Mouse (Mus musculus) olfactory bulb, adult 2 months (tissue): Measurements from ENCODE around the gene Gprin2. TPM values are rescaled to one million over a fixed set of nuclear protein-coding genes. Genes with fewer than 3 reads are reported as not detected.

ENCODE experiments used
- H3K27ac ChIP-seq: fragments of 200-500 bp; 2 replicates; pipeline ENCODE4 v1.5.1; 2012; ENCODE audit warnings: low read depth, low read length; ENCODE audit not compliant: insufficient read depth
- H3K4me1 ChIP-seq: fragments of 200-500 bp; 2 replicates; pipeline ENCODE4 v1.6.1; 2012; ENCODE audit warnings: low read length; ENCODE audit not compliant: control insufficient read depth, insufficient read depth
- H3K4me3 ChIP-seq: fragments of 200-500 bp; 2 replicates; pipeline ENCODE4 v1.5.1; 2012; ENCODE audit warnings: mild to moderate bottlenecking, low read depth, low read length, moderate library complexity; ENCODE audit not compliant: insufficient read depth
- CTCF ChIP-seq: fragments of 200-500 bp; IDR thresholded peaks from 2 replicates; pipeline ENCODE4 v1.5.1; 2012; ENCODE audit warnings: low read depth, mild to moderate bottlenecking, low read length, moderate library complexity; ENCODE audit not compliant: insufficient read depth
- POLR2A ChIP-seq: fragments of 200-500 bp; IDR thresholded peaks from 2 replicates; pipeline ENCODE4 v1.6.1; 2012; ENCODE audit warnings: mild to moderate bottlenecking, low read depth, low read length, moderate library complexity; ENCODE audit not compliant: insufficient read depth
- WGBS: fragments of 180-500 bp; shearing (Covaris S2); methylation state at CpG from one replicate; pipeline ENCODE4 v1.1.7; 2018; 5-methylcytosine and 5-hydroxymethylcytosine counted together
- polyA plus RNA-seq: library from polyadenylated mRNA; stranded (reverse); fragments of >200 nt; gene quantifications from 2 replicates; pipeline ENCODE4 v1.2.4, GENCODE M21; 2012; ENCODE audit warnings: low replicate concordance; ENCODE audit not compliant: missing spikeins, insufficient read depth, insufficient read length

Gprin2 gene
- polyA plus RNA-seq, 1 experiment = not detected

DNA sequence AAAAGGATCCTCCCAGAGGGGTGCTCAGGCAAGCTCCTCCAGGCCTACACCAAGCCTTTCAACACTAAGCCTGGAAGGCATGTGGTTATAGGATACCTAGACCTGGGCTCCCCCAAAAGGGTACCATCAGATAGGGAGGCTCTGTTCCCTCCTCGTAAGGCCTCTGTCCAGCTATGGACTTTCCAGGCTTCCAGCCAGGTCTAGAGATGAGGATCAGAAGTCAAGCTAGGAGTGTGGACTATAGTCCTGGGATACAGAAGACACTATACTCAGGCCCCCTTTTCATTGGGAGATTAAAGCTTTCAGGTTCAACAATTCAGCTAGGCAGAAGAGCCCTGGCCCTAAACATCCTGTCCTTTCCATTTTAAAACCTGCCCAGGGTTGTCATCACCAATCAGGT lies 18.4 kb downstream of the Gprin2 start:
- no peak for TF ChIP-seq CTCF
- no peaks in the 10 kb centered on the region for H3K4me1 ChIP-seq
- WGBS = 89% methylated on average over 1 of the region's 1 CpGs
- no peak overlapping the region for H3K4me3 ChIP-seq
- H3K27ac ChIP-seq = no peak overlapping the region

DNA sequence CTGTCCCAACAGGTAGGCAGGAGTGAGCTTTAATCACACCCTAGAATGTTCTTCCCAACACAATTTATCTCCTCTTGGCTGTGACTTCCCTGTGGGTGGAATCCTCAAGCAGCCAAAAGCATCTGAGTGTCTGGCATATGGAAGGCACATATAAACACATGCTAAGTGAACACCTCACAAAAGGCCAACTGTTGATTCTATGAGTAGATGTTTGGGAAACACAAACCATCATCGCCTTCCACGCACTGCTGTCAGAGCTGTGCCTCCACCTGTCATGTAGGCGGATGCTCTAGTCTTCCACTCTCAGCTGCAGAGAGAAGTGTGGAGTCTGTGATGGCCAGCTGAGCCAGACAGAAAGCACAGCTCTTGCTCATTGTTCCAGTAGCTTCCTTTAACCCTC lies 22.1 kb downstream of the Gprin2 start:
- no peak overlapping the region for H3K27ac ChIP-seq
- H3K4me1 ChIP-seq = no peaks in the 10 kb centered on the region
- H3K4me3 ChIP-seq = no peak overlapping the region
- TF ChIP-seq POLR2A (no peak), CTCF (no peak)
- WGBS = 86% methylated on average over 3 of the region's 3 CpGs

DNA sequence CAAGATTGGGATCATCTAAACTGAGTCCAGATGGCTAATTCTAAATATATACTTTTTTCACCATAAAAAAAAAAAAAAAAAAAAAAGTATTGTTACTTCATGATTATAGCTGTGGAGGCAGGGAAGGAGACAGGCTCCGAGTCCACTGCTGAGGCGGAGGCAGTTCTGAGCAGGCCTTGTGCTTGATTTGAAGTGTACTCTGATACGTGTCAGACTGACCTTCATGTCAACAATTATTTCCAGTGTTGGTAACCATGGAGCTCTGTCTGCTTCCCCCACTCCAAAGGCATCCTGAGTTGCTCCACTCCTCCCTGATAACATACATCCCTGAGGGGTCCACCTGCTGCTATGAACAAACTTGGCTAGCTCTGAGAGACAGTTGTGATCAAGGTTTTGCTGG lies 30.3 kb downstream of the Gprin2 start:
- Histone ChIP-seq H3K4me3 (no peak overlapping the region), H3K4me1 (no peaks in the 10 kb centered on the region), H3K27ac (no peak overlapping the region)
- TF ChIP-seq CTCF (no peak), POLR2A (no peak)
- WGBS = 92% methylated on average over 3 of the region's 3 CpGs

DNA sequence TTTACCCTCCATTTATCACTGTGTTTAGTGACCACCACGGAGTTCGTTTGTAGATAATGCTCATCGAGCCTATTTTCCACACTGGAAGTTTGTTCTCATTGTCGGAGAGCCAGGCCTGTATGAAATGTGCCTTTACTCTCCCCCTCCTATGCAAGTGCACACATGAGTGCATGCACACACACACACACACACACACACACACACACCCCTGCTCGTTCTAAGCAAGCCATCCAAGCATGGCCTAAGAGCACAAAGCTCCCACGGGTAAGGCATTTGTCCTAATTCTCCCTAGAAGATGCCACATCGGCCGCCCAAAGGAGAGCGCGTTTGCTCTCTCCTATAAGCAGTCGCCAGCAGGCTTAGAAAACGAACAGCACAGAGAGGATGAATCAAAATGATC lies 45.7 kb downstream of the Gprin2 start:
- H3K27ac ChIP-seq = no peak overlapping the region
- WGBS = 63% methylated on average over 12 of the region's 12 CpGs
- TF ChIP-seq CTCF (no peak), POLR2A (no peak)
- peaks cover 5% of the 10 kb centered on the region; the same call in 1 of the 2 replicates for H3K4me1 ChIP-seq
- no peak overlapping the region for H3K4me3 ChIP-seq

DNA sequence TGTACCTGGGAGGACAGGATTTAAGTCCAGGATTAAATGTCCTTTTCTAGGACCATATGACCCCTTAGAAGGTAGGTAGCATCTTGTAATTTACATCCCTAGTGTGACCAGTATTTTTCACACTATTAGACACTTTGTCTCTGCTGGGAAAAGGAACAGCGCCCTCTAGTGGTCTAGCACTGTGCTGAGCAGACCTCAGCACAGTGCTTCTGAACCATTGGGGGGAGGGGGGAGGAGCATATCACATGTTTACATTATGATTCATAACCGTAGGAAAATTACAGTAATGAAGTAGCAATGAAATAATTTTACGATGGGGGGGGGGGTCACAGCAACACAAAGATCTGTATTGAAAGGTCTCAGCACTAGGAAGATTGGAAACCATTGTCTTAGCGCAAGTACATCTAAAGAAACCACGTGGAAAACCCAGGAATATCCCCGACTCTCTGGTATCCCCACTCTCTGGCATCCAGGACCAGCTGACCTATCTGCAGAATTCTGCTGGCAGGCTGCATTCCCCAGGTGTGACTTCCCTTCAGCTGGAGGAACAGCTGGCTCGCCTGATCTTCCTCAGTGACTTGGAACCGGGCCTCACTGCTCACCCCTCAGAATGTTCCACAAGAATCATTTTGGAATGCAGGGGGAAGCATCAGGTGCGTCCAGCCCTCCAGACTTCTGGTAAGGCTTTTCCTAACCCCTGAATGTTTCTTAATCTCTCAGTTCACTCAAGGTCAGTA lies 46.7 kb downstream of the Gprin2 start:
- Histone ChIP-seq H3K27ac (no peak overlapping the region), H3K4me1 (peaks cover 5% of the 10 kb centered on the region; the same call in 1 of the 2 replicates), H3K4me3 (no peak overlapping the region)
- TF ChIP-seq CTCF (0 out of 2 replicates have a peak, but pooled peaks have one; percentile 29), POLR2A (no peak)
- 62% methylated on average over 9 of the region's 9 CpGs for WGBS

DNA sequence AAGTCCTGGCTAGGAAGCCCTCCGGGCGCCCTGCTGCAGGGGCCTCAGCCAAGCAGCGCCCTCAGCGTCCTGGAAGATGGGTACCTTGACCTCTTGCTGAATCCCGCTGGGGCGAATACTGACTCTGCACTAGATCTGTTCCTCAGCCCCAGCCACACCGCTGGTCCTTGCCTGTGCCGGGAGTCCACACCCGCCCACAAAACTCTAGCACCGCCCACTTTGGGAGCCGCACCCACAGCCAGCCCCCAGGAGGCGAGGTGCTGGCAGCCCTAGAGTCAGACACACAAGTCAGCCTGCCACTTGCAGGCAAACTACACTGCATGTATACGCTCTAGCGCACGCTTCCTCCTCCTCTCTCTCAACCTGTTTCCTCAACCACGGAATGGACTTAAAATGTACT lies 49.1 kb downstream of the Gprin2 start, which contains the start of gene Npy4r:
Gene Npy4r (minus strand): TSS at position 148 of the 400 bp plus-strand sequence.
- Histone ChIP-seq H3K4me3 (no peak within 1 kb of the TSS), H3K27ac (no peak within 1 kb of the TSS), H3K4me1 (peaks cover 5% of the 10 kb centered on the region; the same call in 1 of the 2 replicates)
- TF ChIP-seq CTCF (no peak), POLR2A (no peak)
- 21% methylated on average over 16 of the region's 16 CpGs for WGBS

DNA sequence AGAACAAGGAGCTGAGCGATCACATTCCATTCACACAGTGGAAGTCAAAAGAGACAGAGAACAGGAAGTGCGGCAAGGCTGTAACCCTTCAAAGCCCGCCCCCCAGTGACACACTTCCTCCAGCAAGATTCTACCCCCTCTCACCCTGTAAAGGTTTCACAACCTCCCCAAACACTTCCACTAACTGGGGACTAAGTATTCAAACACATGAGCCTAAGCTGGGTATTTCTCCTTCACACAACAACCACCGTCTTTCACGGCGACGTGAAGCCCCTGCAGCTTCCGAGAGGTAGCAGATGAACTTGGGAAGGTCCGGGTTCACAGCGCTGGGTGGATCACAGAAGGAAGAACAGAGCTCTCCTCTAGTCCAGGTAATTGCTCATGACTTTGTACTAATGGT lies 58.5 kb downstream of the Gprin2 start:
- TF ChIP-seq CTCF = no peak
- TF ChIP-seq POLR2A = no peak
- no peak overlapping the region for H3K4me3 ChIP-seq
- no peaks in the 10 kb centered on the region for H3K4me1 ChIP-seq
- WGBS = 92% methylated on average over 10 of the region's 10 CpGs
- no peak overlapping the region for H3K27ac ChIP-seq

DNA sequence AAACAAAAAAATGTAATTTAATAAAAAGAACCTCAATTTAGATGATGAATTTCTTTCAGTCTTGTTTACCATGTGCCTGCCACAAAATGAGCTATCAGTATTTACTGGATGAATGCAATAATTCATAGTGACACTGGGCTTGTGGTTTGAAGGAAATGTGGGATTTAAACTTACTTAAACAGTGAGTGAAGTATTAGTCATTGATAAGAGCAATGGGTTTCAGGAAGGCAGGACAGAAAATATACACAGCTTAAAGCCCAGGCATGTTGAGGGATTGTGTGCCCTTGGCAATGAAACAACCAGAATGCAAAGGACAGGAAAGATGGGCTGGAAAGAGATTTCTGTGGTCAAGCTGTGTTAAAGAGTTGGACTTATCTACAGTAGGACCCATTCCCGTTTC lies 59.1 kb downstream of the Gprin2 start:
- TF ChIP-seq POLR2A (no peak), CTCF (no peak)
- no peak overlapping the region for H3K27ac ChIP-seq
- 95% methylated on average over 1 of the region's 1 CpGs for WGBS
- H3K4me3 ChIP-seq = no peak overlapping the region
- H3K4me1 ChIP-seq = no peaks in the 10 kb centered on the region

DNA sequence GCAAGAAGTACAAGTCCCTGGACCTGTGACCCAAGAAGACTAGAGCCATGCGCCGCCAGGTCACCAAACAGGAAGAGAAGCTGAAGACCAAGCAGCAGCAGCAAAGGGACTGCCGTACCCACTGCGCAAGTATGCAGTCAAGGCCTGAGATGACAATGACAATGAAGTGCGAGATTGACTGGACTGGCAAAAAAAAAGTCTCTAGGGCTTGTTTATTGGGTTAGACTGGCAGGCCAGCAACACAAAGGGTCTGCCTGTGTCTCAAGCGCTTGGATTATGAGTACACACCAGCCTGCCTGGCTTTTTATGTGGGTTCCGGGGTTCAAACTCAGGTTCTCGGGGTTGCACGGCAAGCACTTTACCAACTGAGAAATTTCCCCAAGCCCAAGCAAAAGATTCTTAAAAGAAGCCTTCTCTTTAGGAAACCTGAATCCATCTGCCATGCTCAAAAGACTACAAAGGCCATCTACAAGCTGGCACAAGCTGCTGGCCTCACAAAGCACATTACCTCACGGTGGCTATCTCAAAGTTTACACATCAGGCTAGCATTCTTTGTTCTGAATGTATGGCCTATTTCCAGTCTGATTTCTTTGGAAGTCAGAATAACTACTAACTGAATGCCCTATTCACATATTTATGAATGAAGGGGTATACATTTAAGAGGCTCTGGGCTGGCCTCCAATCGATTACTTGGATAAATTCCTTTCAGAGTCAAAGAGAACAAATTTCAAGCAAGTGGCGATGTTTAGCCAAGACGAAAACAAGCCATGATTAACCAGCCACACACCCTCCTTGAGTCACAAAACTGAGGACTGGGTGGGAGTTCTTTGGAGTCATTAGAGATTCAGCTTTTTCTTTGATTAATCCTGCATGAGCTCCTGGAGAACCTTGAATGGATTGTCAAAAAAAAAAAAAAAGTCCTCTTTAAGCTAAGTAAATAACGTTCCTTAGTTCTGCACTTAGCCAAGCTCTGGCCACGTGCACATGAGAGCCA lies 61.5 kb downstream of the Gprin2 start:
- no peak overlapping the region for H3K4me3 ChIP-seq
- no peak overlapping the region for H3K27ac ChIP-seq
- no peak for TF ChIP-seq CTCF
- no peak for TF ChIP-seq POLR2A
- H3K4me1 ChIP-seq = no peaks in the 10 kb centered on the region
- WGBS = 53% methylated on average over 15 of the region's 15 CpGs

Other genes with a start within 250 kb of the Gprin2 start
- not detected in 2 replicates for gene Rbp3, start 247.7 kb downstream of the Gprin2 start, polyA plus RNA-seq
- not detected in 2 replicates for gene Zfp488, start 222.9 kb downstream of the Gprin2 start, polyA plus RNA-seq
- gene Gm30083, start 186.5 kb downstream of the Gprin2 start, polyA plus RNA-seq = not detected in 2 replicates
- gene Gm5460, start 184.9 kb downstream of the Gprin2 start, polyA plus RNA-seq = not detected in 2 replicates
- gene Antxrl, start 148.9 kb downstream of the Gprin2 start, polyA plus RNA-seq = not detected in 2 replicates
- not detected in 2 replicates for gene Anxa8, start 115.7 kb downstream of the Gprin2 start, polyA plus RNA-seq
- not detected in 2 replicates for gene A630023A22Rik, start 98.9 kb downstream of the Gprin2 start, polyA plus RNA-seq
- not detected in 2 replicates for gene Npy4r, start 49.2 kb downstream of the Gprin2 start, polyA plus RNA-seq
- gene Syt15, start 17.9 kb upstream of the Gprin2 start, polyA plus RNA-seq = not detected in 2 replicates
- gene Shld2, start 108.8 kb upstream of the Gprin2 start, polyA plus RNA-seq = not detected in 2 replicates
- 89.8 and 428 TPM in 2 replicates for gene Glud1, start 109.1 kb upstream of the Gprin2 start, polyA plus RNA-seq
- gene Fam25c, start 153.8 kb upstream of the Gprin2 start, polyA plus RNA-seq = not detected in 2 replicates
- gene Sncg, start 173.1 kb upstream of the Gprin2 start, polyA plus RNA-seq = not detected in 2 replicates
- gene Mmrn2, start 173.8 kb upstream of the Gprin2 start, polyA plus RNA-seq = not detected in 2 replicates